Mouse (Mus musculus): Measurements from ENCODE around the gene Fam160a1.

Gene Fam160a1

GRCm38 (mm10) chr3:85748863-85749262 is 68.2 kb downstream of the Fam160a1 start:
- no peak for DNase-seq (ENCODE audit: low read depth, low spot score)

GRCm38 (mm10) chr3:85746116-85746515 is 71.0 kb downstream of the Fam160a1 start:
- no peak for DNase-seq (ENCODE audit: low read depth, low spot score)

- DNase-seq (ENCODE audit: low read depth, low spot score), result no peak
These were observed 75.3 kb downstream of the Fam160a1 start for GRCm38 (mm10) chr3:85741767-85742166.

DNA sequence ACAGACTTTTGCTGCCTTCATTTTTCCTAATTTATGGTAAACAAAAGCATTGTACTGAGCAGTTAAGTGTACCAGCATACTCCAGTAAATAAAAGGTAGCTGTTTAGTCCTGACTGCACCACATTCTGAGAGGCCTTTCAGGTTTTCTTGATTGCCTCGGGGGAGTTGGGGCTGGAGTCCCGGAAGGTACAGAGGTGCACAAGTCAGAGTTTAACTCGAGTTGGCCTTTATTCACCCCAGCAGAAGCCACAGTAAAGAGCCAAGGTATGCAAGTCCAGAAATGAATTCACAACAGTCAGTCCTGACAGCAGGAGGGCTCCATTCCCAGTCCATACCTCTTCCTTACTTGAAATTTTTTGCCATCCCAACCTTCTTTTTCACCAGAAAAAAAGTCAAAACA is 78.5 kb downstream of the Fam160a1 start:
- no peak for DNase-seq (ENCODE audit: low read depth, low spot score)

- no peak for DNase-seq (ENCODE audit: low read depth, low spot score)
These were observed 83.0 kb downstream of the Fam160a1 start for GRCm38 (mm10) chr3:85733939-85734729.

DNA sequence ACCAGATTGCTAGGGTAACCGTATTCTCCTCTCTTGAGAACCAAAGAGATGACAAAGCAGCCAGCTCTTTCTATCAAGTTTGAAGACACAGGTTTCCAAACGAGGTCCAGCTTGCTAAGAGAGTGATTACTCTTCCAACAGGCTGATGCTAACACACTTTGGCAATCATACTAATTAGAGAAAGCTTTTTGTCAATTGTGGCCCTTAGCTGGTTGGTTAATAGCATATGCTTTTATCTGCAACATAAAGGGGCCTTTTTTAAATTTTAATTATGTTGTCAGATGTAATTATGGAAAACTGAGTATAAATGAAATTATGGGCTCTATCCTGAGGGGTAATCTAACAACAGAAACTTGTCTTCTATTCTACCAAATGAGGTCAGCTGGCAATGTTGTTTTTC is 89.9 kb downstream of the Fam160a1 start:
- no peak for DNase-seq (ENCODE audit: low read depth, low spot score)

- no peak for DNase-seq (ENCODE audit: low read depth, low spot score)
These were observed 91.1 kb downstream of the Fam160a1 start for GRCm38 (mm10) chr3:85725971-85726370.

DNA sequence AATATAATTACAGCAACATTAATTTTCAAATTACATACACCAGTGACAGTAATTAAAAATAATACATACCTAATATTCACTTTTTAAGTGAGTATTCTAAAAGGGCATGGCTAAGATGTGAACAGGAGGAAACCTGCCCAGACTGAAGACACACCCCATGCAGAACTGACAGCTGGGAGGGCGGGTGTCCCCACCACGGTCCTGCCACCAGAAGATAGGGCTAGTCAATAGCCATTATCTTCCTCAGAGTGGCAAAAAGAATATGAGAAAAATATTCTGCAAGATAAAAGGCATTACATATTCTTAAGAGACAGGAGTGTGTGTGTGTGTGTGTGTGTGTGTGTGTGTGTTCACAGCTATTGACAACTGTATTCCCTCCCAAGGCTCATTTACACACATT is 92.0 kb downstream of the Fam160a1 start:
- no peak for DNase-seq (ENCODE audit: low read depth, low spot score)

DNA sequence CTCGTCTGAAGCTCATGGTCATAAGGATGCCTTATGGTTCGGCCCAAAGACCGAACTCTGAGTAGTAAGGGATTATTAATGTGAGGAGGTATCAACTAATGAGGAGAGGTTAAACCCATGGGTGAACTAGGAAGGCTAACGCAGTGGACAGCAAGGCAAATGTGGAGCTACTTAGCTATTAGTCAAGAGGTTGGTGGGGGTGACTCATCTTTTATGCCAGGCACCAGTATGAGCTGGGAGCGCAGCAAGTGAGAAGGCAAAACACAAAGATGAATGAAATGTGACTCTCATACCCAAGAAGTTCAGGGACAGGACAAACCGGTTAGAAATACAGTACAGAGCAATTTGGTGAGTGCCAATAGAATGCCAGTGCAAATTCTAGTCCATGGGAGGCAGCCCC is 94.5 kb downstream of the Fam160a1 start:
- DNase-seq (ENCODE audit: low read depth, low spot score), result no peak

DNA sequence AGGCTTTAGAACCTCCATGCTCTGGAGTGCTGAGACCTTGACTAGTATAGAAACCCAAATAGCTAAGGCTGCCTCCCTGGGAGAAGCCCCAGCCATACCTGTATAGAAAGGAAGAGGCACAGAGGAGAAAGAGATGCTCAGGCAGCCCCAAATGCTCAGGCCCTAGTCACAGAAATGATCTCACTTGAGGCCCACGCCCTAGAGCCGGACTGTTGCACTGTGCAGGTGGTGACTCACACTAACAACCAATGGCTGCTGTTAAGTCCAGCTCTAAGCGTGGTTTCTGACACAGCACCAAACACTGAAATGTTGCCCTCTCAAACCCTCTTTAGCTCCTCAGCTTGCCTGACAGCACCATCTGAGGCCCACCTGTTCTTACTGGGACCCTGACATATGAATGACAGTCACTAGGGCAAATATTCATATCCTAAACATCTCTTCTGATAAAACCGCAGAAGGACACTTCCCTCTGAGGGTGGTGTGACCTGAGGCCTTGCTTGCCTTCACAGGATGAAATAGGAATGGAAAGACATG is 101.3 kb downstream of the Fam160a1 start:
- no peak for DNase-seq (ENCODE audit: low read depth, low spot score)

- no peak for DNase-seq (ENCODE audit: low read depth, low spot score)
These were observed 103.0 kb downstream of the Fam160a1 start for GRCm38 (mm10) chr3:85713936-85714709.

GRCm38 (mm10) chr3:85710695-85711094 is 106.4 kb downstream of the Fam160a1 start:
- DNase-seq (ENCODE audit: low read depth, low spot score), result no peak

DNA sequence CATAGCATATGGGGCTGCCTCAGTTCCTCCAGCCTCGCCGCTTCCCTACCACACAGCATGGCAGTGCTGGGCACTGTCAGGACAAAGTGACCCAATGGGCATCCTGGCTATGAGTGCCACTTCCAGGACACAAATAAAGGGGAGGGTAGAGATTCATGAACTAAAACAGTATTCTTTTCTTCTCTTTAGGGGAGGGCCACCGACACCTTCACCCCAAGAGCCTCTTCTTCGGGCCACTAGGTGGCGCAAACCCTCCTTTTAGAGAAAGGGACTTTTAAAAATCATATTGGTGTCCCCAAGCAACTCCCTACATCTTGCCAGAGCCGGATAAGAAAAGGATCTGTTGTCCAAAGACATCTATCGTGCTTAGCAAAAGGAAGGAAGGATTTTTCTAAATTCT is 109.7 kb downstream of the Fam160a1 start:
- no peak for DNase-seq (ENCODE audit: low read depth, low spot score)

DNA sequence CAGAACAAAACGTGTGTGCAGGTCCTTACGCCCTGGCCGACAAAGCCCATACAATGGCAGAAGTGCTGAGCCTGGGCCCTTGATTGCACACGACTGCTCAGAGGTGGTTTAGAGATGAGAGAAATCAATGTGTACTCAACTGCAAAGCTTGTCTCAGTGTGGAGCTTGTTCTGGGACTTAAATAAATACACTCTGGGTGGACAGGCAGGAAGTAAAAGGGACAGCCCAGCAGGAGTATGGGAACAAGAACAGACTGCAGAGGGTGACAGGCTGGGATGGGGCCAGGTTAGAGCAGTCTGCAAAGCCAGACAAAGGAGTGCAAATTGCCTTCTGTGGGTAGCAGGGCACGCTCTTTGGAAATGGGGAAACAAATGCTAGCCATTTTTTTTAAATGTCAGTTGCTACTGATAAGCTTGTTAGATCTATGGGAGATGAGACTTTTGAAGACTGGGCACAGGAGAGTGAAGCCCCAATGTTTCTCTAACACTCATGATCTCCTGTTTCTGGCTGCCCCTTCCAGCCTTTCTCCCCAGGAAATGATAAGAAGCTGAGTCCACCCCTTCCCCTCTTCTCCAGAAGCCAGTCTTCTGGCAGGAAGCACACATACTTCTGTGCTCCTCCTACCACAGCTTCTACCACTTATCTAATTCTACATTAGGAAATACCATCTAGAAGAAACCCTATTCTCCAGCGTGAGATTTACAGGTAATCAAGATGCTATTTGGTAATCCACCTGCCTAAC is 113.8 kb downstream of the Fam160a1 start:
- DNase-seq (ENCODE audit: low read depth, low spot score), result no peak

DNA sequence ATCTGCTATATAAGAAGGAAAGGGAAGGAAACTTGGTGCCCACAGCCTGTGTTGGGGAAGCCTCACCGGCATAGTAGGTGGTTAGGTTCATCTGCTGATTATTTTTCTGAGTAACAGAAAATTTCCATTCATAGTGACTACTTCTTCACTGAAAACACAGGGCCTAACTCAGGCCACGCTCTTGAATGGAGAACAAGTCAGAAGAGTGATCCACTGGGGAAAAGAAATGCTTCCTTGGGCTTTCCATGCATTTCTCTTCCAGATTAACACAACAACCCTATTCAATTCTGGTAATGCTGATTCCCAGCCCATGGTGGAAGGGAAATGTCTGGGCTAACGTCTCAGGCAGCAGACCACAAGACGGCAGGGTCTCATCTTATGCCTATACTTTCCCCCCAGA is 118.6 kb downstream of the Fam160a1 start:
- DNase-seq (ENCODE audit: low read depth, low spot score), result no peak

DNA sequence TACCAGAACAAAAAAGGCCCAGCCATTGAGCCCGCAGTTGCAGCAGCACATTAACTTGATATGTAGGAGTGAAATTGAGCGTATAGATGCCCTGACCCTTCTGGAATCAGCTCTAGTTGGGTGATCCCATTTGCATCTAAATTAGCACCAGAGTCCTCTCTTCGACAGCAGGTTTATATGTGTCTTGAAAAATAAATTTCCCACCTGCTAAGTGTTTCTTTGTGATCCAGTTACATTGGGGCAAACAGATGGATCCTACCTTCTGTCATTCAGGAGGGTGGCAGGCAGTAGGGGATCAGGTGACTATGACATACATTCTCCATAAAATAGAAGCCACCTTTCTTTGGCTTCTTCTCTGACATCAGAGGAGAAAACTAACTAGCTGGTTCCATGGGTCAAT is 122.0 kb downstream of the Fam160a1 start:
- no peak for DNase-seq (ENCODE audit: low read depth, low spot score)

DNA sequence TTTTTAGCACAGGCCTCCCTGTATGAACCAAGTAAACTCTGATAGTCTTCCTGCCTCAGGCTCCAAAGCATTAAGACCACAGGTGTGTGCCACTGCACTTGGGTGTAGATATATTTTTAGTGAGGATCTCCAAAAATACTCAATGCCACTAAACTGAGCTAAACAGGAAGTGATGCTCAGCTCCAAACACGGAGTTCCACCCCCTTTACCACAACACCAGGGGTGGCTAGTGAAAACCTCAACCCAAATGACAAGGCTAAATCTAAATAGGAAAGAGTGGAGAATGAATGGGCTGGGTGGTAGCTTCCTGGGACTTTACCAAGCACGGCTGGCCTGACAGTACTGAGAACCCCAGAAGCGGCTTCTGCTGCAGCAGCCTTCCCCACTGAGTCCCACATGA is 124.1 kb downstream of the Fam160a1 start:
- no peak for DNase-seq (ENCODE audit: low read depth, low spot score)

DNA sequence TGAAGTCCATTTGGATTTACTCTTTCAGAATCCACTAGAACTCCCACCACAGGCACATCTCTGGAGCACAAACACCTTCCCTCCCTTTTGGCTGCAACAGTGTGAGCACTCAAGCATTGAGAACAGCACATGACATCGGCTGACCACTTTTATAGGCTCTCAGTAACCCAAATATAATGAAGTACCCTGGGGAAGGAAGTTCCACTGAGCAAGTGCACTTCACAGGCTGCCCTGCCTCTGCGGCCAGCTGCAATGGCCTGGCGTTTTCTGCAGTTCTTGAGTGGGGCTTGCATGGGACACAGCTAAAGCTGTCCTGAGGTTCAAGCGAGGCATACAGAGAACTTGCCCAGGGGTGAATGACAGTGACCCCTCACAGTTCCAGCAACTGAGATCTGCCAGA is 126.0 kb downstream of the Fam160a1 start:
- no peak for DNase-seq (ENCODE audit: low read depth, low spot score)

DNA sequence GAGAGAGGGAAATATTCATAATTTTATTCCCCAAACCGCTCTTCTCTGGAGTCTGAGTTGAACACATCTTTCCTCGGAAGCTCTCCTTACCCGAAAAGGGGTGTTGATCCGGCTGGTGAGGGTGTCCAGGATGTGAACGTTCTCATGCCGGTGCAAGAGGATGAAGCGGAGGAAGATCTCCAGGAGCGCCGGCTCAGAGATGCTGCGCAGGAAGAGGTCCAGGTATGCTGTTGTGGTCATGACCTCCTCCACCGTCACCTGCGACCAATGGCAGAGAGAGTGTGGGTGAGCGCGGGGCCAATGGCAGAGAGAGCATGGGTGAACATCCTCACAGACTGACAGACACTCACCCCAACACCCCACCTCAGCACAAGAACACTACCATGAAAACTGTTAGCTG is 128.8 kb downstream of the Fam160a1 start:
- DNase-seq (ENCODE audit: low read depth, low spot score), result no peak

GRCm38 (mm10) chr3:85685271-85685670 is 131.8 kb downstream of the Fam160a1 start:
- DNase-seq (ENCODE audit: low read depth, low spot score), result no peak

DNA sequence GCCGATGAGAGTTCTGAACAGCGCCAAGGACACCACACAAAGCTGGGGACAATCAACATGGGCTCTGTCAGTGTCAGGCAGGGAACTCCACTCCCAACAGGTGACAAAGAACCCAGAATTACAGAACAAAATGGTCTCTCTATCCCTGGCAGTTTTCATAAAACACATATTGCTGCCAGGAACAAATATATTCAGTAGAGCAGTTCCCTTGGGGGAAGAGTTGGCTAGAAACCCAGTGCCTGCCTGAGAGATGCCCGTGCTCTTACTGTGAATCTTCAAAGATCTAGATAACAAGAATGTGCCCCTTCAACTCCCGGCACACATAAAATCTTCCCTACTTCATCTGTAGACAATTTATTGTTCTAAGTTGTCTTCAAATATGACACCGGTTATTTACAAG is 133.5 kb downstream of the Fam160a1 start:
- DNase-seq (ENCODE audit: low read depth, low spot score), result no peak

GRCm38 (mm10) chr3:85681136-85681535 is 136.0 kb downstream of the Fam160a1 start:
- no peak for DNase-seq (ENCODE audit: low read depth, low spot score)

All from brain, embryonic 18.5 days (tissue).